Mouse (Mus musculus): ENCODE measurements at regions not wholly inside any gene's neighbourhood (a gene's known extent, or its start where the extent isn't known, plus 50 kb on each side); places are given as distances from the start of the nearest gene placed in this dataset.

DNA sequence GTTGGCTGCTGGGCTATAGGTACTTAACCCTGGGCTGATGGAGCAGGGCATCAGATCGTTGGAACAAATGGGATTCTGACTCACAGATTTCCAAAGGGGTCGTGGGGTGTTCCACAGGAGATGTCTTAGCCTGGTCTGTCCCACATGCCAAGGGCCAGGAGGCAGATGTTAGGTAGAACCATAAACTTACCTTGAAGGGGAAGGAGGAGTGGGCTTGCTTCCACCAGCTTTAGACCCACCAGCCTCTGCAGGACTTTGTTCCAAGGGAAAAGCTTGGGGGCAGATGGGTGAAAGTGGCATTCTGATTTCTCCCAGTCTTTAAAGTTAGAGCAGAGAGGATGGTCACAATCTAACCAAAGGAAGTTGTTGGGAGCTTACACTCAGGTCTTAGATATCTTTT, 165.7 kb upstream of the Agap1 start:
- DNase-seq (ENCODE audit: low spot score): no peak

DNA sequence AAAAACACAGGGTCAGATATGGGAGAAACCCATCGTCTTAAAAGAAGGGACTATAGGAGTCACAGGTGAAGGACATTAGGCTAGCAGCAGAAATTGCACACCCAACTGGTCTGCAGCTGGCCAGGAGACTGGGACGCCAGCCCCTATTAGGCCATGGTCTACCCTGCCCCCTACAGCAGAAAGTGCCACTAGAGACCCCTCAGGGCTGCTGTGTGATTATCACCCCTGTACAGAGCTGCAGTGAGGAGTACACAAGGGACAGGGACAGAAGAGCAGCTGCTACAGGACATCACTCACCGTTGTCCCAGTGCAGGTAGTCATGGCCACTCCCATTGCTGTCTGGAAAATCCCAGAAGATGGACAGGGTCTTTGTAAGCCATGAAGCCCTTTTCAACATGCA, 157.9 kb upstream of the Agap1 start:
- DNase-seq (ENCODE audit: low spot score): no peak

GRCm38 (mm10) chr1:89297766-89298165, 156.8 kb upstream of the Agap1 start:
- no peak for DNase-seq (ENCODE audit: low spot score)

- no peak for DNase-seq (ENCODE audit: low spot score)
Measured at GRCm38 (mm10) chr1:89301151-89301550, 153.5 kb upstream of the Agap1 start.

DNA sequence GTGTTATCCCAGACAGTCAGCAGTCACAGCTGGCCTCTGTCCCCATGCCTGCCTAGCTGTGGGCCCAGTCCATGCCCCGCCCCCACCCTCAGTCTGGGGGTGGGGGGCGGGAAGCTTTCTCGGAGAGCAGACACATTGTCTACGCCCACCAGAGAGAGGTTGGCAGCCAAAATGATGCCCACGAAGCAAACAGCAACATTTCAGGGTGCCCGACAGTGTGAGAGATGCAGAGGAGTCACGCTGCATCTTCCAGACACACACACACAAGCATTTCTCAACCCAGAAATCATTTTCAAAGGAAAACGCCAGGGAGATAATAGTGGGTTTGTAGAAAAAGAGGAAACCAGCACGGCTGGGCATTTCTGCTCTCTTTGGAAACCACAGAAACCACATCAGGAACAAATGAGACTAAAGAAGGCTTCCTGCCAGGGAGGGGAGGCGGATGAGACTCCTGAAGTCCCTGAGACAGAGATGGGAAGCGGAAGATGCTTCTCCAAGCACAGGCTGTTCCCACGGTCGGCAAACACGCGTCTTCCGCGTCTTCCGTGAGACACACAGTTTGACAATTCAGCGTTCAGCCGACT, 152.1 kb upstream of the Agap1 start:
- no peak for DNase-seq (ENCODE audit: low spot score)

DNA sequence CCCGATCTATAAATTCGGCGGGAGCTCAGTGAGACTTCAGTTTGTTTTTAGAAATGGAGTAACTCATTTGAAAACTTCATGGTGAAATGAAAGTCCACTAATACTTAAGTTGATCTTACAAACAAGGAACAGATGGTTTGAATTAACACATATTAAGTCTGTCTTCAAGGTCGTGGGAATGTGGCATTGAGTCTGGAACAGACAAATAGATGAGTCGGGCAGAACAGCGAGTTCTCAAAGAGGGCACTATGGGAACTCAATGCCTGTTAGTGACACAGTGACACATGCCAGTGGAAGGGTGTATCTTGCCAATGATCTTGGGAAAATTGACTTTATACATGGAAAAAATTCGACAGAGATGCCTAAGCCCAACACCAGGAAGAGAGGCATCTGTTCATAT, 149.4 kb upstream of the Agap1 start:
- no peak for DNase-seq (ENCODE audit: low spot score)

DNA sequence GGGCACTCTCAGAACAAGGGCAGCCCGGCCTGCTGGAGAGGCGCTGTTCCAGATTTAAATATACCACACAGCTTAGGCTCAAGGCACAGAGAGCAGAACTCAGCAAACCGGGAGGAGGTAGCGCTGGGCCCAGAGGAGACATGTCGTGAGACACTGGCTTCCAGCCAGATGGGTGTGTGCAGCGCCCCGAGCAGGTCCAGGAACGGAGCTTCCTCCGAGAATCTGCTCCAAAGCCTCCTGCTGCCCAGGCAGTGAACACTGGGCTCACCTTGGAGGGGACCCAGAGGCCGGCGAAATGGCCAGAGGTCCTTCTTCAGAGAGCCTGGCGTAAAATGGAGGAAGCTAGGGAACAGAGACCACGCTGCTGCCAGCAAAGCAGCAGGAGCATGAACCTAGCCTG, 145.8 kb upstream of the Agap1 start:
- DNase-seq (ENCODE audit: low spot score): no peak

DNA sequence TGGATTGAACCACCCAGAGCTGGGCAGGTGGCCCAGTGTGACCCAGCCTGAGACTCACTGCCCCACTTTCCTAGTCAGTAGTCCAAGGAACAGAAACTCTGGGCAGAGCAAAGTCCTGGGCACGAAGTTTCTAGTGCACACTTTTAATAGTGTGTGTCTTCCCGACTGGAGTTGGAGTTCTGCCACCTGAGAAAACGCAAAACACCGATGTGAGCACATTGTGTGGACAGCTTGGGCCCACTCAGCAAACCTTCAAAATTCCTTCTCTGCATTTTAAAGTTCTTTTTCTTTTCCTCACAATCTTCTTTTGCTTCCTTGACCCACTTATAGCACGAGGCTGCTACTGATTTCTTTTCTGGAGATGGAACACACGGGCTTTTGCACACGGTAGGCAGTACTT, 141.5 kb upstream of the Agap1 start:
- DNase-seq (ENCODE audit: low spot score): peak; percentile 2

- no peak for DNase-seq (ENCODE audit: low spot score)
Measured at GRCm38 (mm10) chr1:89317897-89318296, 136.7 kb upstream of the Agap1 start.

GRCm38 (mm10) chr1:89318663-89319062, 135.9 kb upstream of the Agap1 start:
- DNase-seq (ENCODE audit: low spot score): no peak

- DNase-seq (ENCODE audit: low spot score): no peak
Measured at GRCm38 (mm10) chr1:89322621-89323020, 132.0 kb upstream of the Agap1 start.

- peak; percentile 25 for DNase-seq (ENCODE audit: low spot score)
Measured at GRCm38 (mm10) chr1:89323091-89323490, 131.5 kb upstream of the Agap1 start.

- DNase-seq (ENCODE audit: low spot score): no peak
Measured at GRCm38 (mm10) chr1:89331352-89331751, 123.3 kb upstream of the Agap1 start.

GRCm38 (mm10) chr1:89332676-89333075, 121.9 kb upstream of the Agap1 start:
- DNase-seq (ENCODE audit: low spot score): no peak

- no peak for DNase-seq (ENCODE audit: low spot score)
Measured at GRCm38 (mm10) chr1:89337861-89338260, 116.7 kb upstream of the Agap1 start.

GRCm38 (mm10) chr1:89342794-89343193, 111.8 kb upstream of the Agap1 start:
- no peak for DNase-seq (ENCODE audit: low spot score)

- DNase-seq (ENCODE audit: low spot score): peak; percentile 3
Measured at GRCm38 (mm10) chr1:89344546-89344945, 110.1 kb upstream of the Agap1 start.

DNA sequence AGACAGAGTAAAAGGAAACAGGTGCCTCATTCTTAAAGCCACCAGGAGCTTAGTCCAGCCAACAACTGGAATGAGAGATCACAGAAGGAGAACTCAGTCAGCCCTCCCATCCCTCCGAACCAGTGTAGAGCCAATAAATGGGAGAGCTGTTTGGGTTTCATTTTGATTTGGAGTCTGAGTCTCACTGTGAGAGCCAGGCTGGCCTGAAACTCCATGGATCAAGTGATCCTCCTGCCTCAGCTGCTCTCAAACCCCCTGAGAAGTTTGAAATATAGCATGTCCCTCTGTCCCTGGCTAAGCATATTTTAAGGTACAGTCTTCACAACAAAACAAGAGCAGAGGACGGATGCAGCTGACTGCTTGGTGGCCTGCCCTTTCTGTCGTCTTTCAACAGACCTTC, 107.3 kb upstream of the Agap1 start:
- no peak for DNase-seq (ENCODE audit: low spot score)

DNA sequence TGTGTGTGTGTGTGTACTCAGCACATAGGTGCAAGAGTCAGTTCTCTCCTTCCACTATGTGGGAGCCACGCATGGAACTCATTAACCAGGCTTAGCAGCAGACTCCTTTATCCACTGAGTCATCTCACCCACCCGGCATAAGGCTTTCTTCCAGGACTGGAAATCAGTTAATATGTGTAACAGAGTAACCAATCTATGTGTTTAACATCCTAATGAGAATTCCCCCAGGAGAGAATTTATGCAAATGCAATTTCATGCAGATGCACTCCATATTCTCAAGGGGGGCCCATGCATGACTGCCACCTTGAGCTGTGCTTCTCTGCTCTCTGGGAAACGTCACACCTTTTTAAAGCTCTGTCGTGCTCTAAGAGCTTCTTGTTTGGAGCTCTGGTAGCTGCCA, 101.7 kb upstream of the Agap1 start:
- no peak for DNase-seq (ENCODE audit: low spot score)

GRCm38 (mm10) chr1:89359257-89359656, 95.3 kb upstream of the Agap1 start:
- no peak for DNase-seq (ENCODE audit: low spot score)

DNA sequence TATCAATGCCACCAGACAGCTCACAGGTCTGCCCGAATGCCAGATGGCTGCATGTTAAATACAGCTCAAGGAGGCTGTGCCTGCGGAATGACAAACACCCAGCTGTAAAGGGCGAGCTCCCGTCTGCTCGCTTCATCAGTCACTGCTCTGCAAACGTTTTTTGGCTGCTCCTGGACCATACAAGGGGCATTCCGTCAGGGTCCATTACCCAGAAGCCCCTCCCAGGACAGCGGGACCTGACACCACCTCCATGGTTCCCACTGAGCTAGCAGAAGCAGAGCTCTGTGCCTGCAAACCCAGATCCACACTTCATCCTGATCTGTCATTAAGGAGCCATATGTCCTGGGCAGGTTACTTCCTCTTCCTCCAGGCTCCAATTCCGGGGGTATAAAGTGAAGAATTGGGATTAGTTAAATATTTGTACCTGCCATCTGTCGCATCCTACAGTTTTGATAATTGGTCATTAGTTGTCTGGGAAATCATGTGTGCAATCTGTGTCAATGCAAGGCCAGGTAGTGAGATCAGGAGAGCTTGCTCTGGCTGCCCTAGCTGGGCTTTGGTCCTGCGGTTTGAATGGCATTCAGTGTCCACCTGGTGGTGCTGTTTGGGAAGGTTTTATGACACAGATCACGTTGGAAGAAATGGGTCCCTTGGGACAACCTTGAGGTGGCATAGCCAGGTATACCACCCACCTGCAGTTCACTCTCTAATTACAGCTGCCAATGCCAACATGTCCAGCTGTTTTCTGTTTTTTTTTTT, 89.9 kb upstream of the Agap1 start:
- no peak for DNase-seq (ENCODE audit: low spot score)

DNA sequence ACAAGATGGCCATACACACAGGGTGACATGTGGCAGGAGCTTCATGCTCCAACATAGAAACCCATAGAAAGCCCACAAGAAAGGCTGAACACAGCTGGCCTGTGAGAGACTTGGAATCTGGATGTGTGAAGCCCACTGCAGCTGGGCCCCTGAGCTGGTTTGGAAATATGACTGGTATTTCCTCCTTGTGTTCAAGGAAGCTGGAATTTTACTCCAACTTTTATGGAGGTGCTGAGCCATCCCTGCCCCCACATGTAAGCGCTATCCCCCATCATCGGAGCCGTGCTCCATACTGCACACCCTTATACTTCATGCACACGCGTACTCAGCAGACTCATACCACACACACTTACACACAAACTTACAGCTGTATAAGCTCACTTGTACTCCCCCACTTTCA, 87.7 kb upstream of the Agap1 start:
- no peak for DNase-seq (ENCODE audit: low spot score)

- no peak for DNase-seq (ENCODE audit: low spot score)
Measured at GRCm38 (mm10) chr1:89373806-89374205, 80.8 kb upstream of the Agap1 start.

DNA sequence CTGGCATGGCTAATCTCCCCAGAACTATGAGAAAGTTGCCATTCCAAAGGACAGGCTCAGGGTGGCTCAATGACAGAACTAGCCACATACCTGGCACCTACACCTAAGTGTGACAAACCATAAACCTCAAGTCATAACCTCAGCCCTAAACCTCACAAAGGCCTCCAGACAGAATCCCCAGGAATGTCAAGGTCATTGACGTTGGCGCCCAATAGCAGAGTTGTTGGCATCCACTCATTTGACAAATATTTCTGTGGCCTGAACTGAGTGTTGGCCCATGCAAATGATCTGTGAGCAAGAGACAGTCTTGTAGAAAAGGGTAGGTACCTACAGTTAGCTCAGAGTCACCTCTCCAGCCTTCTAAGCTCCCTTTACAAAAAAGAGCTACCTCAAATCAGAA, 80.3 kb upstream of the Agap1 start:
- no peak for DNase-seq (ENCODE audit: low spot score)

Data from adipocyte (in vitro differentiated cells).